Mouse (Mus musculus) gastrocnemius, postnatal 25 days (tissue): ENCODE measurements around the gene Phospho1. TPM values are rescaled to one million over a fixed set of nuclear protein-coding genes. Genes with fewer than 3 reads are reported as not detected.

Source experiments
- DNase-seq: peaks from one replicate; pipeline ENCODE4 v3.0.0; 2022
- total RNA-seq, 2 experiments: library from RNA; stranded (reverse); gene quantifications; 1 replicate in 1 of 2; 2 replicates in 1 of 2; pipeline ENCODE4 v1.2.3; 2021

Gene Phospho1
- total RNA-seq, 2 experiments from 2014 or later = 288 to 335 TPM

DNA sequence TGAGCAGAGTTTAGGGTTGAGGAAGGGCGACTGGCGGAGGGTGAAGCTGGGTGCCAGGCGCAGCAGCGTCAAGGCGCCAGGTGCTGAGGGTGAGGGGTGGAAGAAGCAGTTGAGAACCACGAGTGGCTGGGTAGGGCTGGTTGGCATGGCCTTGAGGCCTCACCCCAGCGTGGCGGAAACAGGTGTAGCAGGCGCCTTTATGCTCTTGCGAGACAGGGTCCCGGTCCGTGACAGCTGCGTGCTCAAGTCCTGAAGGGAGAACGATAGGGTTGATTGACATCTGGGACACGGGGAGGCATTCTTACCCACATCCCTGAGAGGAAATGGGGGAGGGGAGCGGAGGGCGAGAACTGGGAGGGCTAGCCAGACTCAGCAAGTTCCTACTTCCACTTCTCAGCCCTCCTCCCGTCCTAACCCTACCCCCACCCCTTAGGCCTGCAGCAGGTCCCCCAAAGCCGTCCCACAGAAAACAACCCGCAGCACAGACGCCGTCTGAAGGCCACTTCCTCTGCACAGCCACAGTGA lies 9.9 kb downstream of the Phospho1 start:
- DNase-seq = peak; percentile 60

DNA sequence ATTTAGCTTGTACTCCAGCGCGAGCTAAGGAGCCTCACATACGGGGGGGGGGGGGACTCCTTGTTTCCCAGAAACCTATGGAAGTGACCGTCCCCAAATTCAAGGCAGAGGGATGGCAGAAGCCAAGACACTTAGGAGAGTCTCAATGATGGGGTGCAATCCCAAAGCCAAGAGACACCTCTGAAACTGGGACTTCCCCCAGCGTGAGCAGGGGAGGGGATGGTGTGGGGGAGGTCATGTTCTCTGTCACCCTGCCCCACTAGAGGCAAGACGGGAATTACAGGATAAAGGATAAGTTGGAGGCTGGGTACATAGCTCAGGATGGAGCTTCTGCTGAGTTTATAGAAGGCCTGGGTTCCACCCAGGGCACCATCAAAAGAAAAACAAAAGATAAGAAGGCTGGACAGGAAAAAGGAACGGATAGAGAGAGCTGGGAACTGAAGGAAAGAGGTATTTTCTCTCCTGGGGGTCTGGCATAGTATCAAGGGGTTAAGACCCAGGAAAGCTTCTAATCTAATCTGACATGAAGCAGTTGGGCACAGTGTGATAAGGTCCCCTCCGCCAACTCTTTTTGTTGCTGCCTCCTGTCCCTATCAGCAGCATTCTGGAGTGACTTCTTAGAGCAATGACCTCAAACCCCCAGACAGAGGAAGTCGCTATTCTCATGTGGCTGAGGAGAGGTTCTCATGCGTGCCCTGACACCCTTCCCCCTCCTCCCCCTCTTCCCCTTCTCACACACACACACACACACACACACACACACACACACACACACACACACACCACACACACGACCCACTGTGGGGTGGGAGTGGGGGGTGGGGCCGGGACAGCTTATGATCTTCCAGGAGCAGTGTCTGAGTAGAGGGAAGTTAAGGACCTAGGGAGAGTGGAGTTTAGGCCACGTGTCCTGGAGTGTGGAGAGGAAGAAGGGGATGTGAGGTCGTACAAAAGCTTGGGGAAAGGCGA lies 10.7 kb downstream of the Phospho1 start:
- DNase-seq = no peak

DNA sequence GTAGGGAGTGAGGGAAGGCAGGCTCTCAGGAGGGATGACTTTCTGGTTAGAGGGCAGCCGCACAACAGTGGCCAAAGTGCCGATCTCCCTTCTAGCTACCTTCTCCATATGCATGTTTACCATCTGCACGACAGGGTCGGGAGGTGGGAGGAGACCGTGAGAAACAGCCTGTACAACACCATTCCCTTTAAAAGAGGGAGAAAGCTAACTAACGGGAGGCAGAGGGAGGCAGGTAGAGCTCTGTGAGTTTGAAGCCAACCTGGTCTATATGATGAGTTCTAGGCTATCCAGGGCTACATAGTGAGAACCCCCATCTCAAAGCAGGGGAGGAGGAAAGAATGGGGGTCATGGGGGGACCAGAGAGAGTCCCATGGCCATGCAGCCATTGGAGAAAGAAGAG lies 11.5 kb downstream of the Phospho1 start:
- no peak for DNase-seq

DNA sequence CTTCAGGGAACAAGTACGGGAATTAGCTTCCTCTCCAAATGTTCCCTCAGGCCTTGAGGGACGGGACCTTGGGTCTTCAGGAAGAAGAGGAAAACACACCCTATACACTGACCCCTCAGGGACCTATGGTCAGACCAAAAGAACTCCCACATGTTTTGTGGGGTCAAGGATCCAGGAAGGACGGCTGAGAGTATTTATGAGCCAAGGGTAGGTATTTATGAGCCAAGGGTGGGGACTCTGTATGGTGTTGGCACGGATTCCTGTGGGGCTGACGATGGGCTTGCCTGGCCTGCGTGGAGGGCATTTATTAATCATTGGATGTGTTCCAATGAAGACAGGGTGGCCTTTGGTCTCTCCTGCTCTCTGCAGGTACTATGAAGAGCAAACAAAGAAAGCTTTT lies 12.1 kb downstream of the Phospho1 start:
- DNase-seq = no peak

DNA sequence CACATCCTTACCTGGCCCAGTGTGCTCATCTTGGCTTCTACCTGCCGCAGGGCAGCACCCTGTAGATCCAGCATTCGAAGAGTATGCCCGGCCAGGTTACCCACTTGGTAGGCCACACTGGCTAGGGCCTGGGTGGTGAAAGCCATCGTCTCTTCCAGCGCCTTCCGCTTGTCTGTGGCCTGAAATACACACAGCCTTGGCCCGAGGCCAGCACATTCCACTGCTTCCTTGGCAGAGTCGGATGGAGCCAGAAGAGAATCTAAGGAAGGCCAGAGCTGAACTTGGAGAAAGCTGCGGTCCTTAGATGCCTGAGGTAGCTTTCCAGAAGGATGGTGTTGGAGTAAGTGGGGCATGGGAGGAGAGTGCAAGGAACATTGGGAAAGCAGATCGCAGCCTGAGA lies 12.8 kb downstream of the Phospho1 start, which contains the start of gene Gngt2:
Gngt2 (plus strand) TSS at position 158 of the 400 bp plus-strand sequence.
- DNase-seq = peak; percentile 73

DNA sequence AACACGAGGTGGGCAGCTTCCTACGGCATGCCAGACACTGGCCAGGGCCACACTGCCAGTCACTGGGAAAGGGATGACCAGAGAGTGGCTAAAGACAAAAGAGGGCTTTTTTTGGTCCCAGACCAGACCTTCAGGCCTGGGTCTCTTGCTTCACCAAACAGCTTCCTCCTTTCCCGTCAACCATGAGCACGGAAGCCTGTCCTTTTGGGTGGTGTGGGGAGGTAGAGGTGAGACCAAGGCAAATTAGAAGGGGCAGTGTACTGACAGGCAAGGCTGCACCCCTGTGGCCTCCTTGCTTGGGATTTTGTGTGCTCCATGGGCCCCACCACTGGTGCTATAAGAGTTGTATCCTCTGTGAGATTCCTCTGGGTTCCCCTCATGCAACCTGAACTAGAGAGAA lies 14.3 kb downstream of the Phospho1 start:
- no peak for DNase-seq

DNA sequence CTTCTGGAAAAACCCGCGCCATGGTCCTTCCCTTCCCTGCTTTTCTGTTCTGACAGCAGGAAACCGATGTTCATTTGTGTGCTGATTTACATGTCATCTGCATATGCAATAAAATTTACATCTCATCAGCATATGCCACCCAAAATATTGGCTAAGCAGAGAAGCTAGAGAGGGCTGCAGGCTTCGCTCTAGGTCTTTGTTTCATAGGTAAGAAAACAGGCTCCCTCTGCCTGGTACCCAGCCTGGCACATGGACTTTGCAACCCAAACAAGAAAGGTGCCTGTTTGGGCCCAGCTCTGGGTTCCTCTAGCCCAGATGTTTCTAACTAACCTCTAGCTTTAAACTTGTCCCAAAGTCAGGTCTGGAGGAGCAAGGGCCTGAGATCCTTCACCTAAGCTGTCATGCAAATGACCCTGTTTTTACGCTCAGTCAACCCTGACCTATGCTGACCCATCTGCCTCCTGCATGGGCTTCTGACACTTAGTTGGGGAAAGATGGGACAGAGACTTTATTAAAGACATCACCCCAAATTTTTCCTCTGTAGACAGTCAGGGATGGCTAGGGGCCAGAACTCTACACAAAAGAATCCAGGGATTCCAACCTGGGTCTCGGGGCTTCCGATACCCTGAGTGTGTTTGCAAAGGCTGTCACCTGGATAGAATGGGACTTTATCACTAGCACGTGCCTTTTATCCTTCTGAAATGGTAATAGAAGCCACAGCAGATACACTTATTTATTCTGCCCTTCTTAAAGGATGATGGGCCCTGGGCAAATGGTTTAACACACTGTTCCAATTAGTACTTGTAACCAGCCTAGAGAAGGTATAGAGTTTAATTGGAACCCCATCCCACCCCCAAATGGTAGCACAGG lies 14.9 kb downstream of the Phospho1 start:
- DNase-seq = no peak

DNA sequence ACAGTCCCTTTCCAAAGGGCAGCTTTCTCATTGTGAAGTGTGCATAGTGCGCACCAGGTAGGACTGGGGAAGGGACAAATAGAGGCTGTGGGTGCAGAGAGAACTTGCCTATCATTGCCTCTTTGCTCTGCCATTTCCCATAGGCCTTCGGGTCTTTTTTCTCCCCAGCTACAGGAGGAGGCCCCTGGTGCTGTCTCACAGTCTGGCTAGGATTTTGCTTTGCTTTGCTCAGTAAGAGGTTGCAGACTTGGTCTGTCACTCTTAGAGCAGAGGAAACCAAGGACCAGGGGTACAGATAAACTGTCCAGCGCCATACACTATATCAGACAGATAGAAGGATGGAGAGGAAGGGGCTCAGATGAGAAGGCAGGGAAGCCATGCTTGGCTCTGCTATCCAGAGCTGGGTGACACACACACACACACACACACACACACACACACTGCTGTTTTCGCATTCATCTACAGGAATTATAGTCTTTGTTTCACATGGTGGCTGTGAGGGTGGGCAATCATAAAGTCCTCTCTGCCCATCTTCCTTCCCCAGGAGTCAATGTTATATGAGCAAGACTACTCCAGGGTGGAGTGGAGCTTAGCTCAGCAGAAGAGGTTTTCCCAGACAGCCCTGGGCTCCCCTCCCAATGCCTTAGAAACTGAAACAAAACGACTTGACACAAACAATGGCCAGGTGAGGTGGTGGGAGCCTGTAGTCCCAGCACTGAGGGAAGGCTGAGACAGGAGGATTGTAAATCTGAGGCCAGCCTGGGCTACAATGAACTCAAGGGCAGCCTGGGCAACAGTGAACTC lies 16.6 kb downstream of the Phospho1 start:
- DNase-seq = no peak

DNA sequence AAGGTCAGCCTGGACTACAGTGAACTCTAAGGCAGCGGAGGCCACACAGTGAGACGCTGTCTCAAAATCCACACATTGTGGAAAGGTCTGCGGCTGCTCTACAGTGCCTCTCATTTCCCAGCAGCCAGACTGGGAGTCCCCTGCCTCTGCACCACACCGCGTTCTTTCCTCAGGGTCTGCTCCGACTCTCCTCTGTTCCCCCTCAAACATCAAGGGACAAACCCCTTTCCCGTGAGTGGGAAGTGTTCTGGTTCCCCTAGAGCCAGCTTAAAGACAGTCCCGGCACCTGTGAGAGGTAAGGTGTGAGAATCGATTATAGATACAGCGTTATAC lies 17.2 kb downstream of the Phospho1 start:
- DNase-seq = no peak

DNA sequence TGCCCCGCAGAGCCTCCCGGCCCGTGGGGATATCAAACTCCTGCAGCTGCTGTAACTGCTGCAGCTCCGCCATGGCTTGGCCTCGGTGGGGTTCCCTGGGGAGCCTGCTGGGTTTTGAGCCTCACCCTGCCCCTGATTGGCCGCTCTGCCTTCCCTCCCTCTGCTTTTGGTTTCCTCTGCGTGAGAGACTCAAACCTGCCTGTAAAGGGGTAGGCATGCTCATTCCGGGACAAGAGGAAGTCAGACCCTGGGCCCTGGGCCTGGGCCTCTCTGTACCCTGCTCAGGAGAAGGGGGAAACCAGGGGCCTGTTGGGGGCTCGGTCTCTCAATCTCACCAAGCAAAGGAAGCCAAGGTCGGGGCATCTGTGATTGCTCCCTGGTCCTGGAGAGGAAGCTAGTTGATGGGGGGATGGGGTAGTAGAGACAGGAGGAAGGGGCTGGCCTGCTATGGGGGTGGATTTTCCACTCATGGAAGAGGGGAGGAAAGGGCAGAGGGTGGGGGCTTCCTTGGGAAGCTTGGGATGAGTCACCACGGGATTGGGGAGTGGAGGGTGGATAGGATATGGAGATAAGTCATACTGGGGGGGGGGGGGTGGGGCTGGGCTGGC lies 17.9 kb downstream of the Phospho1 start, which contains the start of gene Abi3:
Abi3 (minus strand) TSS at position 403 of the 608 bp plus-strand sequence.
- DNase-seq = peak; percentile 65

DNA sequence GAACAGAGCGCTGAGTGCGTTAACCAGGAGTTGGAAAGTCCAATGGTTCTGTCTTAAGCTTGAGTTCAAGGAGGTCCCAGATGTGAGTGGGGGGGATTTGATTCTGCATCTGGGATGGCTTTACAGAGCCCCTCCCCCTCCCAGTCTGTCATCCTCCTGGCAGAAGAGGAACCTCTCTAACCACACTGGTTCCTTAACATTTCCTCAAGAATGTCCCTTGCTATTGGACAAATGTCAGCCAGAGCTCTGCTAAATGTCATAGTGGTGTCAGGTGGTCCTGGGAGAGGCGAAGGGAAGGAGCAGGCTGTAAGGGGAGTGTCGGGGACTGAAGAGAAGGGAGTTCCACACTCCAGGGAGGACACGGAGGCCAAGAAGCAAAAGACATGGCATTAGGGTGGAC lies 18.7 kb downstream of the Phospho1 start:
- no peak for DNase-seq

DNA sequence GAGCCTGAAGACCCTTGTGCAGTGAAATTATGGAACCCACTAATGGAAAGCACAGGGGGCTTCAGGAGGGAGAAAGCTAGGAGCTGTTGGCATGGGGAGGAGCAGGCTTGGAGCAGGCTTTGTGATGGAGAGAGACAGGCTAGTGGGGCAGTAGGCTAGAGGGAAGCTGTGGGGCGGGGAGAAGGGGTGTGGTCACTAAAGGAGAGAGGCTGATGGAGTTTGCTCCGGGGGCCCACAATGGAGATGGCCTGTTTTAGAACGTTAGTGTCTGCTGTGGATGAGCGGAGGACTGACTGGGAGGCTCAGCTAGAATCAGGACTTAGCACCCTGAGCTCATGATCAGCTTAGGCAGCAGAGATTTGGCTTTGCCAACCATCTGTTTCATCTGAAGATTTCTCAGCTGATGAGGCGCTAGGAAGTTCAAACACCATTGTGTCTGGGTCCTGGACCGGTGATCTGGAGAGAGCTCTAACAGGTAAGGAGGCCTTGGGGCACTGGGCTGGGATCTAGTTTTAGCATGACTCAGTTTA lies 19.2 kb downstream of the Phospho1 start:
- no peak for DNase-seq

DNA sequence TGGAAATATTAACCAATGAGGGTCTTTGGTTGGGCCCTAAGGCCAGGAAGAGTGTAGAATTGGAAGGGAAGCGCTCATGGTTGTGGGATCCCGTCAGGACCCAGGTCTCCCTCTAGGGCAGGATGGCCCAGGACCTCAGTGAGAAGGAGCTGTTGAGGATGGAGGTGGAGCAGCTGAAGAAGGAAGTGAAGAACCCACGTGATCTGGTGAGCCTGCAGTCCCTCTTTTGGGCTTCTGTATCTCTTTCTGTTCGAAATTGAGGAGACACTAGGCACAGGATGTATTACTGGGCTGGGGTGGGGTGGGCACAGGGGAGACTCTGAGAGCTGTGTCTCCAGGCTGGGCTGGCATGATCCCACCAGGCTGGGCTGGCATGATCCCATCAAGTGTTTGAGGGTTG lies 20.6 kb downstream of the Phospho1 start:
- DNase-seq = no peak

DNA sequence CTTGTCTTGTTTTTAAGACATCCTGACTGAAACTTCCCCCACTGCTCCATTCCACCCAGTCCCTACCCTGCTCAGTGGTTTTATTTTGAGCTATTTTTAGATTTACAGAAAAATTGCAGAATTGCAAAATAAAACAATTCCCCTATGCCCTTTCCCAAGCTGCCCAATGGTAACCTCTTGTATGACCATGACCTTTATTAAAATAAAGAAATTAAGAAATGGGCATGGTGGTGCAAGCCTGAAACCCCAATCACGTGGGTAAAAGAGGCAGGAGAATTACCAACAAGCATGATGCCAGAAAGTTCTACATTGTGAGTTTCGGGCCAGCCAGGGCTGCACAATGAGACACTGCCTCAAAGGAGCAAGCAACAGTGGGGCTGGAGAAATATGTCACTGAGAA lies 26.6 kb downstream of the Phospho1 start:
- no peak for DNase-seq

DNA sequence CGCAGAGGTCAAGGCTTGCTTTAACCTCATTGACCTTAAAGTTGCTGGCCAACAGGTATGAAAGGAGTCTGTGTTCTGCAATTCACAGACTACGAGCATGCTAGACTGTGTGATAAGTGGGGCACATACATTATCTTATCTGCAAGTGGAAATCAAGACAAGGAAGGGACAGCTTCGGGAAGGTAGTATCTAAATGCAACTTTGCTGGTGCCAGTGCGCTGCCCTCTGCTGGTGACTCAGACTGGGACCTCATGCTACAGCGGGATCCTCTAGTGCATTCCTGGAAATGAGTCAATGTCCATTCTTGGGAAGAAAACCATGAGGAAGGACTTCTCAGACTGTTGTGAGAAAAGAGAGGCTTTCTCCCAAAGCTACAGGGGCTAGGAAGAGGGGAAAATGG lies 29.4 kb downstream of the Phospho1 start:
- DNase-seq = peak; percentile 46

DNA sequence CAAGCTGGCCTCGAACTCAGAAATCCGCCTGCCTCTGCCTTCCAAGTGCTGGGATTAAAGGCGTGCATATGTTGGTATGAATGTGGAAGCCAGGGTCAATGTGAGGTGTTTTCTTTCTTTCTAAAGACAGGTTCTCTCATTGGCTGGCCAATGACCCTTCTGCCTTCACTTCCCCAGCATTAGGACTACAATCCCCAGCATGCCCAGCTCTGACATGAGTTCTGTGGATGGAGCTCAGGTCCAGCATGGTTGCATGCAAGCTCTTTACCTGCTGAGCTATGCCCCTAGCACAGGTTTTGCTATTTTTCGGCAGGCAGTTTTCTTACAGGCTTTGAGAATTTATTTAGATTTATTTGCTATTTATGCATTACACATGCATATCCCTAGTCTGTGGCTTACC lies 33.0 kb downstream of the Phospho1 start:
- DNase-seq = no peak

DNA sequence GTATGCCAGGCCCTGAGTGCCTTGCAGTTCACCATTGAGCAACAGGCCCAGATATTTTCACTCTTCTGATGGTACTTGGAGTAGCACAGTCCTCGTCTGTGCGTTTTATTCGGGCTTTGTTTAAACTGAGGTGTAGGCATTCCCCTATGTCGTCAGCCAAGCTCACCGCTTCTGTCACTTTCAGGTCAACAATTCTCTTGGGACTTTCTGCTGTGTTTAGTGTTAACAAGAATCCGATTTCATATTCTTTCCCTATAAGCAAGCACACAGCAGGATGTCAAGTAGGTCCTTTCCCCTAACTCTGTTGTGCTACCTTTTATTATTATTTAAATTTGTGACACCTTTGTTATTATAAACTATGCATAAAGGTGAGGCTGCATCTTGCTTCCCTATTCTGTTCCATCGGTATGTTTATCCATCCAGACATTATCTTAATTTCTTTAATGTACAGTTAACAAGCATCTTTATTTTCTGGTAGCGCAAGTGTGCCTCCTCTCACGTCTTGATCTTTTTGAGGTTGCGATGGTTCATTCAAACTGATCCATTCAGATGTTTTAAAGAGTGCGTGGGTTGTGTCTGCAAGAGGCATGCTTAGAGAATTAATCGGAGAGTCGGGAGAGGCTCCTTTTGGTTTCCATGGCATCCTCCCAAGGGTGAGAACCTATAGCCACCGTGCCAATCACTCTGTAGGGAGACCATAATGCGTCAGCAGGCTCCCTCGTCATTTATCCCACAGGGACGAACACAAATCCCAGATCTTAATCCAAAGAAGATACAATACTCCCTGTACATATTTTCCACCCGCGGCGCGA lies 33.6 kb downstream of the Phospho1 start:
- no peak for DNase-seq

DNA sequence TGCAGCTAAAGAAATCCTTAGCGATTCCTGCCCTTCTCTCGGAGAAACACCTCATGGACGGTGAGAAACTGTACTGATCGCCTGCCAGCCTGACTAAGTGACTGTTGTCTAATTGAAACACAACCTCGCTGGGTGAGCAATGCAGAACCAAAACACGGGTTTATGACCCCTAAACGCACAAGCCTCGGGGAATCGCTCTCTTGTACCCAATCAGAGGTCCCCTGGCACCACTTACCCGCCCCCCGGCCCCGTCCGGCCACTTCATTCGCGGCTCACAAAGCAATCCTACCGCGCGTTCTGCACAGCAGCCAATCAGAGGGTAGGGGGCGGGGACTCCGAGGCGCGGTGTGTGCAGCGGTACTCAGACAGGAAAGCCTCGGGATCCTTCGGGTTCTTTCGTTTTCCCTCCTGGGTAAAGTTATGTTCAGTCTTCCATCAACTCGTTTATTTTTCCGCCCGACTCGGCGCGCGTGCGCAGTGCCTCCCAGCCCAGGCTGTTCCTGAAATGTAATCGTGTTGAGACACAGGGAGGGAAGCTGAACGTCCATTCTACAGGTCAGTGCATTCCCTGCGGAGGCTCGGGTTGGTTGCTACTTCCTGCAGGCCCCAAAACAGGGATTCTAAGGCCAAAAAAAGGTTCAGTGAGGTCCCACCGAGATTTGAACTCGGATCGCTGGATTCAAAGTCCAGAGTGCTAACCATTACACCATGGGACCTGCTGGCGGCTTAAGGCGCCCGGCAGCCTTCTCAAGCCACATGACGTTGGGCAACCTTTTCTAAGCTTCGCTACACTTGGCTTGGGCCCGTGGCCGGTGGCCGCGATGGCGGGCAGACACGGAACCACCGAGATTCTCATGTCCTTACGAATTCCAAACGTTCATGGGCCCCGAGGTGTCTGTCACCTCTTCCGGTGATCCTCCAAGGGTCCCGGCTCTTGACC lies 34.5 kb downstream of the Phospho1 start:
- peak; percentile 99 for DNase-seq

DNA sequence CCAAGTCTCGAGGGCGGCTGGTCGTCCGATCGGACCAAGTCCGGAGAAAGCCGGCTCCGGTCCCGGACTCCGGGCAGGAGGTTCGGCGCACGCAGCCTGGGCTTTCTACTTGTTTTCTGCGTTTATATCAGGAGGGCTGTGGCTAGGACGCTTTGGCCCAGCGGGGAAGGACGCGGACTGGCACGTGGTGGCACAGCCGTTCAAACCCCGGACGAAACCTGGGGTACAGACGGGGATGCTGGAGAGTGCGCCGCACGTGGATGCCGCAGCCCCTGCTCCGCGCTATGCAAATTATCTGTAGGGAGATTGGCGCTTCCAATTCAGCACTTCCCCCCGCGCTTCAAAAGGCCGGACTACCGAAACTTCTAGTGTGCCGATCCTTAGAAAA lies 35.2 kb downstream of the Phospho1 start:
- DNase-seq = no peak
